Mouse (Mus musculus) hematopoietic stem cell, adult 5-6 weeks (primary cell): ENCODE measurements around the gene Bik. TPM values are rescaled to one million over a fixed set of nuclear protein-coding genes. Genes with fewer than 3 reads are reported as not detected.
A peak's percentile ranks its signal among the peaks of the same experiment; 100 is the strongest.

Experiments
- ATAC-seq, 2 experiments: fragments of 125-278 bp in 1 of 2; replicated peaks in 1 of 2; 2 replicates each; pipeline ENCODE4 v1.8.0; 2016 to 2017; ENCODE audit warnings: inconsistent platforms in 2 of 2, mild to moderate bottlenecking in 2 of 2, moderate number of reproducible peaks in 2 of 2, low read depth in 1 of 2, moderate TSS enrichment in 1 of 2; ENCODE audit not compliant: low FRiP score in 2 of 2, poor library complexity in 2 of 2, severe bottlenecking in 2 of 2, insufficient read depth in 1 of 2, low TSS enrichment in 1 of 2
- total RNA-seq: library from RNA; stranded (forward); fragments of 172-1452, 232-1000 nt; gene quantifications from 2 replicates; pipeline ENCODE4 v1.2.3, GENCODE M21; 2017

Gene Bik
- total RNA-seq, 1 experiment from 2014 or later, result not detected

GRCm38 (mm10) chr15:83565434-83565833 is 38.8 kb downstream of the Bik start:
- no peak for ATAC-seq

- no peak for ATAC-seq
Measured at GRCm38 (mm10) chr15:83566006-83566405, 39.3 kb downstream of the Bik start.

GRCm38 (mm10) chr15:83567728-83568127 is 41.1 kb downstream of the Bik start:
- ATAC-seq, result no peak

GRCm38 (mm10) chr15:83568544-83568943 is 41.9 kb downstream of the Bik start:
- ATAC-seq, result no peak

GRCm38 (mm10) chr15:83569682-83570081 is 43.0 kb downstream of the Bik start:
- peak in 1 of 2 experiments; percentile 47; a peak in 1 of 4 replicates for ATAC-seq

- peak; percentile 30 to 63; a peak in 2 of 4 replicates for ATAC-seq
Measured at GRCm38 (mm10) chr15:83570641-83571040, 44.0 kb downstream of the Bik start.

- ATAC-seq, result no peak
Measured at GRCm38 (mm10) chr15:83571636-83572035, 45.0 kb downstream of the Bik start.

GRCm38 (mm10) chr15:83572132-83572531 is 45.5 kb downstream of the Bik start:
- no peak for ATAC-seq

- no peak for ATAC-seq
Measured at GRCm38 (mm10) chr15:83573606-83574005, 46.9 kb downstream of the Bik start.

GRCm38 (mm10) chr15:83574731-83575351 is 48.2 kb downstream of the Bik start:
- no peak for ATAC-seq

- ATAC-seq, result no peak
Measured at GRCm38 (mm10) chr15:83575543-83575942, 48.9 kb downstream of the Bik start.

GRCm38 (mm10) chr15:83576651-83577050 is 50.0 kb downstream of the Bik start:
- ATAC-seq, result no peak

GRCm38 (mm10) chr15:83582931-83583330 is 56.3 kb downstream of the Bik start:
- no peak for ATAC-seq

GRCm38 (mm10) chr15:83583419-83584156 is 56.9 kb downstream of the Bik start:
- peak; percentile 61 to 66; a peak in 1 of 4 replicates for ATAC-seq

- ATAC-seq, result no peak
Measured at GRCm38 (mm10) chr15:83584741-83585220, 58.1 kb downstream of the Bik start.

GRCm38 (mm10) chr15:83590841-83591240 is 64.2 kb downstream of the Bik start:
- no peak for ATAC-seq

- ATAC-seq, result no peak
Measured at GRCm38 (mm10) chr15:83591758-83592157, 65.1 kb downstream of the Bik start.

- no peak for ATAC-seq
Measured at GRCm38 (mm10) chr15:83592260-83593188, 65.9 kb downstream of the Bik start.
